ENCODE assay signal across 10 mouse cellular contexts in genomic region chr3:87153038-87153437, GRCm38 (mm10). TPM values are rescaled to one million over a fixed set of nuclear protein-coding genes. Genes with fewer than 3 reads are reported as not detected.
DNase-seq lines count a peak whose midpoint lies in the region; ATAC-seq and TF ChIP-seq lines count a peak whose summit lies in the region.
"Had no signal": no experiment of that assay in that cellular context is flagged by ENCODE, and none has a peak within 500 bp of the region (broad histone marks: within the 10 kb centered on the region; RNA-seq: fewer than 3 reads in every experiment).

No protein-coding gene starts in this region.

- no peak overlapping the region for H3K9ac ChIP-seq in lung, embryonic 14.5 days
- H3K9ac ChIP-seq in embryonic facial prominence, embryonic 14.5 days (ENCODE audit: low read depth, low read length) = no peak overlapping the region
- no peak overlapping the region for H3K9ac ChIP-seq in hindbrain, embryonic 15.5 days
- no peak overlapping the region for H3K9ac ChIP-seq in neural tube, embryonic 15.5 days (replicated peaks)

- peaks cover 55% of the 10 kb centered on the region for H3K4me1 ChIP-seq in lung, embryonic 14.5 days (ENCODE audit: insufficient read depth)
- peaks cover 90% of the 10 kb centered on the region for H3K4me1 ChIP-seq in embryonic facial prominence, embryonic 14.5 days (ENCODE audit: control insufficient read depth, insufficient read depth, low read length)
- peaks cover 73% of the 10 kb centered on the region for H3K4me1 ChIP-seq in hindbrain, embryonic 15.5 days (replicated peaks)
- H3K4me1 ChIP-seq in neural tube, embryonic 15.5 days = peaks cover 70% of the 10 kb centered on the region

- H3K4me2 ChIP-seq in lung, embryonic 14.5 days = no peak overlapping the region
- no peak overlapping the region for H3K4me2 ChIP-seq in embryonic facial prominence, embryonic 14.5 days (ENCODE audit: low read depth, low read length)
- H3K4me2 ChIP-seq in hindbrain, embryonic 15.5 days = no peak overlapping the region
- H3K4me2 ChIP-seq in neural tube, embryonic 15.5 days = no peak overlapping the region

- H3K36me3 ChIP-seq in lung, embryonic 14.5 days (ENCODE audit: insufficient read depth) = peaks cover 5% of the 10 kb centered on the region; the same call in 1 of the 2 replicates
- 0 out of 2 replicates have a peak, but pooled peaks cover 10% of the 10 kb centered on the region for H3K36me3 ChIP-seq in embryonic facial prominence, embryonic 14.5 days (ENCODE audit: control insufficient read depth, insufficient read depth, low read length)
- H3K36me3 ChIP-seq in hindbrain, embryonic 15.5 days = no peaks in the 10 kb centered on the region
- H3K36me3 ChIP-seq in neural tube, embryonic 15.5 days = no peaks in the 10 kb centered on the region

- no peak overlapping the region for H3K4me3 ChIP-seq in lung, embryonic 14.5 days (ENCODE audit: low read depth, low read length)
- no peak overlapping the region for H3K4me3 ChIP-seq in embryonic facial prominence, embryonic 14.5 days (ENCODE audit: low read depth, low read length)
- H3K4me3 ChIP-seq in hindbrain, embryonic 15.5 days = no peak overlapping the region
- H3K4me3 ChIP-seq in neural tube, embryonic 15.5 days (replicated peaks) = no peak overlapping the region
- H3K4me3 ChIP-seq: myocyte had no signal

- no peak for ATAC-seq in lung, embryonic 14.5 days (ENCODE audit: insufficient read depth)
- no peak for ATAC-seq in embryonic facial prominence, embryonic 14.5 days (ENCODE audit: low read depth)
- ATAC-seq in hindbrain, embryonic 15.5 days (ENCODE audit: low FRiP score, low read depth) = no peak
- no peak for ATAC-seq in neural tube, embryonic 15.5 days (ENCODE audit: low FRiP score)
- no peak for ATAC-seq in megakaryocyte progenitor cell, adult 5-6 weeks (replicated peaks; ENCODE audit: poor library complexity)

- DNase-seq in lung, embryonic 14.5 days = peak; percentile 73
- DNase-seq in lung, postnatal 36 days = no peak
- no peak for DNase-seq in embryonic facial prominence, embryonic 14.5 days (ENCODE audit: low spot score)
- no peak for DNase-seq in thymus, postnatal 14 days
- no peak for DNase-seq in urinary bladder, adult 18-20 months (ENCODE audit: low spot score in 2 of 2)
- DNase-seq: cerebellum, adult 11 months had no signal

- H3K9me3 ChIP-seq in lung, embryonic 14.5 days (ENCODE audit: low read depth, low read length) = no peaks in the 10 kb centered on the region
- H3K9me3 ChIP-seq in embryonic facial prominence, embryonic 14.5 days (ENCODE audit: control insufficient read depth, low read length) = no peaks in the 10 kb centered on the region
- no peaks in the 10 kb centered on the region for H3K9me3 ChIP-seq in hindbrain, embryonic 15.5 days
- H3K9me3 ChIP-seq in neural tube, embryonic 15.5 days (replicated peaks) = no peaks in the 10 kb centered on the region

- TF ChIP-seq CTCF in lung, embryonic 14.5 days (IDR thresholded peaks at IDR 0.05; ENCODE audit: low read depth) = no peak

- WGBS in lung, embryonic 14.5 days = 27% methylated on average over 2 of the region's 2 CpGs
- WGBS in embryonic facial prominence, embryonic 14.5 days = 33% methylated on average over 2 of the region's 2 CpGs
- 23% methylated on average over 2 of the region's 2 CpGs for WGBS in hindbrain, embryonic 15.5 days
- WGBS in neural tube, embryonic 15.5 days = 23% methylated on average over 2 of the region's 2 CpGs

- H3K27me3 ChIP-seq in lung, embryonic 14.5 days (ENCODE audit: insufficient read depth, low read length) = no peaks in the 10 kb centered on the region
- H3K27me3 ChIP-seq in embryonic facial prominence, embryonic 14.5 days (replicated peaks; ENCODE audit: control insufficient read depth, insufficient read depth, low read length) = no peaks in the 10 kb centered on the region
- no peaks in the 10 kb centered on the region for H3K27me3 ChIP-seq in hindbrain, embryonic 15.5 days
- H3K27me3 ChIP-seq in neural tube, embryonic 15.5 days (replicated peaks) = no peaks in the 10 kb centered on the region

- peak overlapping the region; percentile 99 for H3K27ac ChIP-seq in lung, embryonic 14.5 days (ENCODE audit: low read depth)
- peak overlapping the region; percentile 98 for H3K27ac ChIP-seq in embryonic facial prominence, embryonic 14.5 days (replicated peaks; ENCODE audit: low read depth, low read length)
- H3K27ac ChIP-seq in hindbrain, embryonic 15.5 days (replicated peaks) = peak overlapping the region; percentile 28
- H3K27ac ChIP-seq in neural tube, embryonic 15.5 days (replicated peaks) = peak overlapping the region; percentile 64

RNA-seq across cellular contexts. Expression of gene Kirrel, which starts 21.5 kb away (rescaled TPM):
- 12.7 and 12.8 TPM in 2 replicates for polyA plus RNA-seq in lung, embryonic 14.5 days (2014; fragmentation: Nextera tagmentation; extraction: Ambion mirVana)
- 12.8 and 14.1 TPM in 2 replicates for polyA plus RNA-seq in embryonic facial prominence, embryonic 14.5 days (2014; fragmentation: Nextera tagmentation; extraction: Ambion mirVana)
- polyA plus RNA-seq in hindbrain, embryonic 15.5 days (2015; fragmentation: Nextera tagmentation; extraction: Ambion mirVana) = 6.5 and 7.0 TPM in 2 replicates
- 5.9 and 8.0 TPM in 2 replicates for polyA plus RNA-seq in neural tube, embryonic 15.5 days (2015; fragmentation: Nextera tagmentation; extraction: Ambion mirVana)
- total RNA-seq in megakaryocyte progenitor cell, adult 5-6 weeks (2015) = not detected in 2 replicates
- not detected in 2 replicates for total RNA-seq in megakaryocyte progenitor cell, adult 5-6 weeks (2017)

Comparison
In these comparisons a context has a peak if more than half of its experiments do, and no peak if none do; other contexts are left out.
1. H3K27ac ChIP-seq: peak in every context shown above with its lines; median percentile 99 in lung, embryonic 14.5 days; 98 in embryonic facial prominence, embryonic 14.5 days; 64 in neural tube, embryonic 15.5 days; 28 in hindbrain, embryonic 15.5 days.